Mouse (Mus musculus) cerebral cortex, adult 2 months (tissue): ENCODE data around the gene Hgd.

Experiments used
- WGBS: fragments of 180-500 bp; shearing (Covaris S2); methylation state at CpG from one replicate; pipeline ENCODE4 v1.1.7; 2018; 5-methylcytosine and 5-hydroxymethylcytosine counted together

Gene Hgd

GRCm38 (mm10) chr16:37675326-37675725, 95.4 kb downstream of the Hgd start:
- WGBS, result 91% methylated on average over 5 of the region's 5 CpGs

GRCm38 (mm10) chr16:37676024-37676676, 96.2 kb downstream of the Hgd start:
- WGBS, result 23% methylated on average over 17 of the region's 17 CpGs

GRCm38 (mm10) chr16:37676677-37677072, 96.7 kb downstream of the Hgd start:
- WGBS, result 27% methylated on average over 4 of the region's 4 CpGs

GRCm38 (mm10) chr16:37677586-37677985, 97.6 kb downstream of the Hgd start:
- 86% methylated on average over 8 of the region's 8 CpGs for WGBS

GRCm38 (mm10) chr16:37680216-37680615, 100.3 kb downstream of the Hgd start:
- 57% methylated on average over 2 of the region's 2 CpGs for WGBS

- WGBS, result 49% methylated on average over 8 of the region's 8 CpGs
Observed at GRCm38 (mm10) chr16:37680831-37681230, 100.9 kb downstream of the Hgd start.
